Mouse (Mus musculus): ENCODE results near the gene Ctnna3. TPM values are rescaled to one million over a fixed set of nuclear protein-coding genes. Genes with fewer than 3 reads are reported as not detected.
"Not testable (repeated sequence)": the region's sequence is repeated elsewhere in the genome, so short reads cannot be mapped to it uniquely, and the experiment has no call there.

Gene Ctnna3
- polyA plus RNA-seq, 1 experiment from 2014 or later, result 0.41 TPM

- Histone ChIP-seq H3K4me3 (ENCODE audit: low read depth, low read length) (no peak overlapping the region), H3K9me3 (replicated peaks; ENCODE audit: control insufficient read depth, low read length) (no peaks in the 10 kb centered on the region), H3K27me3 (replicated peaks; ENCODE audit: control insufficient read depth, insufficient read depth, low read length) (no peaks in the 10 kb centered on the region), H3K4me1 (ENCODE audit: control insufficient read depth, insufficient read depth, low read length) (no peaks in the 10 kb centered on the region), H3K4me2 (ENCODE audit: low read length) (no peak overlapping the region), H3K9ac (ENCODE audit: low read length) (no peak overlapping the region), H3K27ac (ENCODE audit: low read depth, low read length) (no peak overlapping the region), H3K36me3 (ENCODE audit: control insufficient read depth, insufficient read depth, low read length) (no peaks in the 10 kb centered on the region)
- ATAC-seq, result no peak
- 91% methylated on average over 7 of the region's 7 CpGs for WGBS
- DNase-seq (ENCODE audit: low spot score), result no peak
Observed at GRCm38 (mm10) chr10:63431221-63431736, 1.4 kb downstream of the Ctnna3 start.

- no peak for DNase-seq (ENCODE audit: low spot score)
- H3K9ac ChIP-seq (ENCODE audit: low read length), result no peak overlapping the region
- no peaks in the 10 kb centered on the region for H3K4me1 ChIP-seq (ENCODE audit: control insufficient read depth, insufficient read depth, low read length)
- H3K27me3 ChIP-seq (replicated peaks; ENCODE audit: control insufficient read depth, insufficient read depth, low read length), result no peaks in the 10 kb centered on the region
- H3K9me3 ChIP-seq (replicated peaks; ENCODE audit: control insufficient read depth, low read length), result no peaks in the 10 kb centered on the region
- WGBS, result 89% methylated on average over 8 of the region's 8 CpGs
- no peak overlapping the region for H3K27ac ChIP-seq (ENCODE audit: low read depth, low read length)
- H3K4me3 ChIP-seq (ENCODE audit: low read depth, low read length), result no peak overlapping the region
- H3K36me3 ChIP-seq (ENCODE audit: control insufficient read depth, insufficient read depth, low read length), result no peaks in the 10 kb centered on the region
- ATAC-seq, result no peak
- no peak overlapping the region for H3K4me2 ChIP-seq (ENCODE audit: low read length)
Observed at GRCm38 (mm10) chr10:63432099-63432498, 2.2 kb downstream of the Ctnna3 start.

DNA sequence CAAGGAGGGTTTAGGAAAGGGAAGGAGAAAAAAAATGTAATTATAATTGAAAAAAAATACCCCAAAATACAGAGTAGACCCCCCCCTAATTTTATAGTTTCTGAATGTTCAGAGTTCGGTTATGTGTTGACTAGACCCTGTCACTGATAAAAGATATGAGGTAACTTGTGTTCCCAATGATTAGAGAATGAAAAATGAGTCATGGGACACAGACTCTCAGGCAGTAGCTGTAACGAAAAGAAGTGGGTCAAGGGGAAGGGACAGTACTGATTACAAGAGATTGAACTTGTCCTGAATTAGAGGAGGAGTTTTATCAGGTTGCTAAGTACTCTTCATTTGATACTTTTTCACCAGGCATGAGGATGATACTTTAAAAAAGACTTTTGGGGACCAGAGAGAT is 3.0 kb downstream of the Ctnna3 start:
- H3K4me2 ChIP-seq (ENCODE audit: low read length), result no peak overlapping the region
- no peak for DNase-seq (ENCODE audit: low spot score)
- H3K9me3 ChIP-seq (replicated peaks; ENCODE audit: control insufficient read depth, low read length), result no peaks in the 10 kb centered on the region
- H3K4me3 ChIP-seq (ENCODE audit: low read depth, low read length), result no peak overlapping the region
- no peak overlapping the region for H3K27ac ChIP-seq (ENCODE audit: low read depth, low read length)
- no peaks in the 10 kb centered on the region for H3K36me3 ChIP-seq (ENCODE audit: control insufficient read depth, insufficient read depth, low read length)
- no peaks in the 10 kb centered on the region for H3K4me1 ChIP-seq (ENCODE audit: control insufficient read depth, insufficient read depth, low read length)
- no peak overlapping the region for H3K9ac ChIP-seq (ENCODE audit: low read length)
- 83% methylated on average over 2 of the region's 2 CpGs for WGBS
- H3K27me3 ChIP-seq (replicated peaks; ENCODE audit: control insufficient read depth, insufficient read depth, low read length), result no peaks in the 10 kb centered on the region
- no peak for ATAC-seq

DNA sequence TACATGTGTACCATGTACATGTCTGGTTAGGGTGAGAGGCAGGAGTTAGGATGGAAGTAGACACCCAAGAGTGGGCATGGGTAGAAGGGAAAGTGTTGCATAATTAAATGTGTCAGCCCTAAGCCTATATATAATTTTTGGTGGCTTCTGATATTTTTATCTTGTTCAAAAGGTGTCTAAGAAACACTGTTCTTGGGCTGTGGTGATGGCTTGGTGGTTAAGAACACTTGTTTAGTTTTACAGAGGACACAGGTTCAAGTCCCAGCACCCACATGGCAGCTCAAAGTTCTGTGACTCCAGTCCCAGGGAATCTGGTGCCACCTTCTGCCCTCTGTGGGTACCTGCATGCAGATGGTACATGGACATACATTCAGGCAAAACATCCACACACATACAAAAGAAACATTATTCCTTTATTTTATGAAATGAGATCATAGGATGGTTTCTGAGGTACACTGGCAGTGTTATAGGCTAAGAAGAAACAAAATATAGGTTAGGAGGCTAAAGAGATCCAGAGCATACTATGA is 8.9 kb downstream of the Ctnna3 start:
- Histone ChIP-seq H3K9ac (ENCODE audit: low read length) (no peak overlapping the region), H3K27ac (ENCODE audit: low read depth, low read length) (no peak overlapping the region), H3K4me1 (ENCODE audit: control insufficient read depth, insufficient read depth, low read length) (no peaks in the 10 kb centered on the region), H3K36me3 (ENCODE audit: control insufficient read depth, insufficient read depth, low read length) (no peaks in the 10 kb centered on the region), H3K27me3 (replicated peaks; ENCODE audit: control insufficient read depth, insufficient read depth, low read length) (no peaks in the 10 kb centered on the region), H3K4me3 (ENCODE audit: low read depth, low read length) (no peak overlapping the region), H3K9me3 (replicated peaks; ENCODE audit: control insufficient read depth, low read length) (no peaks in the 10 kb centered on the region), H3K4me2 (ENCODE audit: low read length) (no peak overlapping the region)
- DNase-seq (ENCODE audit: low spot score) (no peak), ATAC-seq (no peak)

GRCm38 (mm10) chr10:63439694-63440228 is 9.9 kb downstream of the Ctnna3 start:
- ATAC-seq, result no peak
- Histone ChIP-seq H3K4me3 (ENCODE audit: low read depth, low read length) (no peak overlapping the region), H3K4me2 (ENCODE audit: low read length) (no peak overlapping the region), H3K9me3 (replicated peaks; ENCODE audit: control insufficient read depth, low read length) (no peaks in the 10 kb centered on the region), H3K4me1 (ENCODE audit: control insufficient read depth, insufficient read depth, low read length) (no peaks in the 10 kb centered on the region), H3K9ac (ENCODE audit: low read length) (no peak overlapping the region), H3K27ac (ENCODE audit: low read depth, low read length) (no peak overlapping the region), H3K36me3 (ENCODE audit: control insufficient read depth, insufficient read depth, low read length) (no peaks in the 10 kb centered on the region), H3K27me3 (replicated peaks; ENCODE audit: control insufficient read depth, insufficient read depth, low read length) (no peaks in the 10 kb centered on the region)
- DNase-seq (ENCODE audit: low spot score), result no peak
- 80% methylated on average over 7 of the region's 7 CpGs for WGBS

GRCm38 (mm10) chr10:63444602-63445387 is 14.9 kb downstream of the Ctnna3 start:
- not testable (repeated sequence) for H3K4me1 ChIP-seq (ENCODE audit: control insufficient read depth, insufficient read depth, low read length); H3K4me3 ChIP-seq (ENCODE audit: low read depth, low read length); H3K9me3 ChIP-seq (replicated peaks; ENCODE audit: control insufficient read depth, low read length); H3K4me2 ChIP-seq (ENCODE audit: low read length); ATAC-seq; H3K27me3 ChIP-seq (replicated peaks; ENCODE audit: control insufficient read depth, insufficient read depth, low read length); H3K36me3 ChIP-seq (ENCODE audit: control insufficient read depth, insufficient read depth, low read length); H3K9ac ChIP-seq (ENCODE audit: low read length); DNase-seq (ENCODE audit: low spot score); H3K27ac ChIP-seq (ENCODE audit: low read depth, low read length)
- 89% methylated on average over 13 of the region's 13 CpGs for WGBS

- DNase-seq (ENCODE audit: low spot score) (no peak), ATAC-seq (no peak)
- Histone ChIP-seq H3K4me3 (ENCODE audit: low read depth, low read length) (no peak overlapping the region), H3K4me1 (ENCODE audit: control insufficient read depth, insufficient read depth, low read length) (no peaks in the 10 kb centered on the region), H3K36me3 (ENCODE audit: control insufficient read depth, insufficient read depth, low read length) (no peaks in the 10 kb centered on the region), H3K27ac (ENCODE audit: low read depth, low read length) (no peak overlapping the region), H3K27me3 (replicated peaks; ENCODE audit: control insufficient read depth, insufficient read depth, low read length) (no peaks in the 10 kb centered on the region), H3K9me3 (replicated peaks; ENCODE audit: control insufficient read depth, low read length) (no peaks in the 10 kb centered on the region), H3K9ac (ENCODE audit: low read length) (no peak overlapping the region), H3K4me2 (ENCODE audit: low read length) (no peak overlapping the region)
- 93% methylated on average over 4 of the region's 4 CpGs for WGBS
Observed at GRCm38 (mm10) chr10:63453926-63454325, 24.0 kb downstream of the Ctnna3 start.

DNA sequence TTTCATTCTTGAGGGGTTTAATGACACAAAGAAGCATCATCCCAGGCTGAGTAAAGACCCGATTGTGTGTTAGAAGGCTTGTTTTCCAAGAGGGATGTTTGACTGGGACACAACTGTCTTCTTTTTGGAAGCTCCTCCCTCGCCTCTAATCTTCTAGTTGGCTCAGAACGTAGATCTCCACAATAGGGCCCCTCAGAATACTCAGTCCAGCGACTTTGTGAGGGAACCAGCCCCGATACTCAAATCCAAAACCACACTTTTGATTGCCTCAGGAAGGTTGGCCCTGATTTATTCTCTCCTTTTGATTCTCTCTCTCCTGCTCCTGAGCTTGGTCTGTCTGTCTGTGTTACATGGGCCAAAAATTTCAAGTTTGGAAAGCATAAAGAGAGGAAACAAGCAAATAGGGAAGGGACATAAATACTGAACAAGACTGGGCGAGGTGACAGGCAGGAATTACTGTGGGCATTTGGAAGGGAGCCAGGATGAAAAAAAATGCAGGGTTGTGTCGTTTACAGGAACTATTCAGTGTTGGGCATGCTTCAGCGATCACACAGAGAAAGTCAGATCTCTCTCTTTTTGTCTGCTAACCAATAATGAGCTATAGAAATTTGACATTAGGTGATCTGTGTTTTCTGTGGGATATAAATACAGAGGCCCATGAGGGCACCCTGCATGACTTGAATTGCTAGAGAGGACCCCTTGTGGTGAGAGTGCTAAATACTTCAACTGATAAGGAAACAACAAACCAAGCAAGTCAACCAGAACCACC is 25.4 kb downstream of the Ctnna3 start:
- no peak overlapping the region for H3K4me3 ChIP-seq (ENCODE audit: low read depth, low read length)
- no peak overlapping the region; the same call in 1 of the 2 replicates for H3K27ac ChIP-seq (ENCODE audit: low read depth, low read length)
- H3K36me3 ChIP-seq (ENCODE audit: control insufficient read depth, insufficient read depth, low read length), result no peaks in the 10 kb centered on the region
- peak; percentile 74; the same call in 1 of the 2 replicates for ATAC-seq
- H3K4me1 ChIP-seq (ENCODE audit: control insufficient read depth, insufficient read depth, low read length), result no peaks in the 10 kb centered on the region
- peak; percentile 84 for DNase-seq (ENCODE audit: low spot score)
- no peaks in the 10 kb centered on the region for H3K9me3 ChIP-seq (replicated peaks; ENCODE audit: control insufficient read depth, low read length)
- H3K9ac ChIP-seq (ENCODE audit: low read length), result no peak overlapping the region
- H3K27me3 ChIP-seq (replicated peaks; ENCODE audit: control insufficient read depth, insufficient read depth, low read length), result no peaks in the 10 kb centered on the region
- no peak overlapping the region for H3K4me2 ChIP-seq (ENCODE audit: low read length)
- WGBS, result 11% methylated on average over 8 of the region's 8 CpGs

Data from forebrain, embryonic 14.5 days (tissue).